Mouse (Mus musculus) limb, embryonic 15.5 days (tissue): ENCODE results near the gene Hbb-bt. TPM values are rescaled to one million over a fixed set of nuclear protein-coding genes. Genes with fewer than 3 reads are reported as not detected.
"Not testable (repeated sequence)": the region's sequence is repeated elsewhere in the genome, so short reads cannot be mapped to it uniquely, and the experiment has no call there.

Source experiments
- ATAC-seq: fragments of 200-750 bp; cut with Nextera tagmentation; 2 replicates; pipeline ENCODE4 v1.8.0; 2017; ENCODE audit warnings: low read depth, moderate TSS enrichment; ENCODE audit not compliant: insufficient number of reproducible peaks, low FRiP score, low TSS enrichment
- H3K27ac ChIP-seq: fragments of 300-500 bp; sonication (generic); 2 replicates; pipeline ENCODE4 v1.5.1; 2015; ENCODE audit warnings: moderate library complexity, mild to moderate bottlenecking, inconsistent platforms
- H3K27me3 ChIP-seq: fragments of 300-500 bp; sonication (generic); 2 replicates; pipeline ENCODE4 v1.6.1; 2015; ENCODE audit warnings: inconsistent platforms
- H3K36me3 ChIP-seq: fragments of 300-500 bp; sonication (generic); 2 replicates; pipeline ENCODE4 v1.6.1; 2015; ENCODE audit warnings: inconsistent platforms
- H3K4me1 ChIP-seq: fragments of 300-500 bp; sonication (generic); 2 replicates; pipeline ENCODE4 v1.6.1; 2015; ENCODE audit warnings: inconsistent platforms
- H3K4me2 ChIP-seq: fragments of 300-500 bp; sonication (generic); 2 replicates; pipeline ENCODE4 v1.6.1; 2015; ENCODE audit warnings: mild to moderate bottlenecking, inconsistent platforms
- H3K4me3 ChIP-seq: fragments of 300-500 bp; sonication (generic); 2 replicates; pipeline ENCODE4 v1.5.1; 2015; ENCODE audit warnings: mild to moderate bottlenecking, inconsistent platforms
- H3K9ac ChIP-seq: fragments of 300-500 bp; sonication (generic); 2 replicates; pipeline ENCODE4 v1.6.1; 2015; ENCODE audit warnings: inconsistent platforms
- H3K9me3 ChIP-seq: fragments of 300-500 bp; sonication (generic); 2 replicates; pipeline ENCODE4 v1.6.1; 2016; ENCODE audit warnings: inconsistent platforms
- WGBS: fragments of 180-500 bp; shearing (Covaris S2); methylation state at CpG from one replicate; pipeline ENCODE4 v1.1.7; 2015; 5-methylcytosine and 5-hydroxymethylcytosine counted together
- polyA plus RNA-seq: library from polyadenylated mRNA; unstranded; fragments of >200 nt; fragmentation: Nextera tagmentation; extraction: Ambion mirVana; gene quantifications from 2 replicates; pipeline ENCODE4 v1.2.1, GENCODE M21; 2015

Hbb-bt gene
- polyA plus RNA-seq, 1 experiment from 2014 or later: 3,951 TPM

DNA sequence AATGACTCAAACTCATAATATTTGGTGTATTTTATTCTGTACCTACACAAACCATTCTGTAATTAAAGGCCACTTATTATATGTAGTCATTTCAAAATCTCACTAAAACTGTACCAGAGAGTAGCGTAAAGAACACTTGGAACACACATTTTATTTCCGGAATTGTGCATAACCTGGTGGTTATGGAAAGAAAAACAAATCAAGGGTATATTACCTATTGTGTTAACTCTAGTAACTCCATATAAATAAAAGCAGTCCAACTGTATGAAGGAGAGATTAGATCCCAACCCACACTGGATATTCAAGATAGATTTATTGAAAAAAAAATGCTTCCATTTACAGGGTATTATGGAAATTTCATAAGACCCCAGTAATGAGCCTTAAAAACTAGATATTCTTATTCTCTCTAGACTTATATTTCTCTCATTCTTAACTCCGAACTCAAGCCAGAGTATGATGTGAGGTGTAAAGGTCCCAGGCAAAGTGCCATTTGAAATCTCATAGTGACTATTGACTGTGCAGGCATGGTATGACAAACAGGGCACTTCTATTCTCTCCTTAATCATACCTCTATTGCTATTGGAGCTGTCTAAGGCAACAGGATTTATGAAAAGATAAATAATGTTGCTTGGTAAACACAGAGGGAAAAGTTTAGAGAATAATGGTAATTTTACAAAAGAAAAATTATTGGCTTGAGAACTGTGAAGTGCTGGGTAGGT, 11.9 kb upstream of the Hbb-bt start:
- Histone ChIP-seq H3K27me3 (no peaks in the 10 kb centered on the region), H3K4me2 (no peak overlapping the region), H3K9ac (no peak overlapping the region), H3K27ac (no peak overlapping the region), H3K9me3 (no peaks in the 10 kb centered on the region), H3K4me3 (no peak overlapping the region), H3K4me1 (no peaks in the 10 kb centered on the region), H3K36me3 (no peaks in the 10 kb centered on the region)
- 91% methylated on average over 3 of the region's 3 CpGs for WGBS
- ATAC-seq: no peak

DNA sequence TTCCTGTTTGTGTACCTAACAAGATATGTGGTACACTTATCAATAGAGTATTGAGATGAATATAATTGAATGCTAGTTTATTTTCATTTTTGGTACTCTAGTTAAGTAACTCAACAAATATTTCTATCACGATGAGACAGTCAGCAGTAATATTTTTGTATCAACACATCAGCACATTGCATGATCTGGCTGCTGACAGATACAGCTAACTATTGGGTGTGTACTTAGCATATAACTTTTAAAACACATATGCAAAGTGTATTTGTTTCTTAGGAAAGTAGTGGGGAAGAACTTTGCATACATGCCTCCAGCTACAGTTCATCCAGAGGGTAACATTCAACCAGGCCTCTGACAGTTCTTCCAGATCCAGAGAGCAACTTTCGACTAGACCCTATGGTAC, 10.8 kb upstream of the Hbb-bt start:
- ATAC-seq: no peak
- no peaks in the 10 kb centered on the region for H3K36me3 ChIP-seq
- no peak overlapping the region for H3K27ac ChIP-seq
- no peaks in the 10 kb centered on the region for H3K4me1 ChIP-seq
- no peak overlapping the region for H3K9ac ChIP-seq
- no peak overlapping the region for H3K4me2 ChIP-seq
- WGBS: 81% methylated on average over 2 of the region's 2 CpGs
- H3K27me3 ChIP-seq: no peaks in the 10 kb centered on the region
- no peaks in the 10 kb centered on the region for H3K9me3 ChIP-seq
- H3K4me3 ChIP-seq: no peak overlapping the region

DNA sequence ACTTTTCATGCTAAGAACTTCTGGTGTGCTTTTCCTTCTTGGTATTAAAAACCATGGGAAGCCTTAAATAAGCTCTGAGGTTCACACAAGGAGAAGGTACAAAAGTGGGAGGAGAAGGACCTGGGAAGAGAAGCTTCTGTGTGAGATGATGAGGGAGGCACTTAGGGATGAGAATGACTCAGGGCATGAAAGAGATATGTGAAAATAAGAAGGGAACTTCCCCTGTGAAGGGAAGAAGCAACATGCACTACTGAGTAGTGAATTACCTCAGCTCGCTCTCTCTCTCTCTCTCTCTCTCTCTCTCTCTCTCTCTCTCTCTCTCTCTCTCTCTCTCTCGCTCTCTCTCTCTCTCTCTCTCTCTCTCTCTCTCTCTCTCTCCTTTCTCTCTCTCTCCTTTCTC, 1.3 kb upstream of the Hbb-bt start:
- not testable (repeated sequence) for ATAC-seq, H3K36me3 ChIP-seq, H3K27me3 ChIP-seq, H3K9ac ChIP-seq, H3K27ac ChIP-seq, H3K4me2 ChIP-seq, H3K4me3 ChIP-seq, H3K4me1 ChIP-seq, H3K9me3 ChIP-seq
- 57% methylated on average over 1 of the region's 2 CpGs for WGBS

DNA sequence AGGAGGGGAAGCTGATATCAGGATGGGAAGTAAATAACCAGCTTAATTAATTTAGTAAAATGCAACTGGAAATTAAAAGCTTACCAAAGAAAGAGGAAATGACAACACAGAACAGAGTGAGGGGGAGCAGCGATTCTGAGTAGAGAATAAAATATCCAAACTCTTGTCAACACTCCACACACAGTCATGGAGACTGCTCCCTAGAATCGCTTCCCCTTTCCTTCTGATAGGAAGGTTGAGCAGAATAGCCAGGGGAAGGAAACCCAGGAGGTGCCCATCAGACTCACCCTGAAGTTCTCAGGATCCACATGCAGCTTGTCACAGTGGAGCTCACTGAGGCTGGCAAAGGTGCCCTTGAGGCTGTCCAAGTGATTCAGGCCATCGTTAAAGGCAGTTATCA, 644 bp downstream of the Hbb-bt start:
- ATAC-seq, H3K27me3 ChIP-seq, H3K4me3 ChIP-seq, H3K4me1 ChIP-seq, H3K9me3 ChIP-seq, H3K4me2 ChIP-seq, H3K9ac ChIP-seq, H3K27ac ChIP-seq, H3K36me3 ChIP-seq: not testable (repeated sequence)
- no CpG with 5 or more reads among the region's 3 CpGs for WGBS

DNA sequence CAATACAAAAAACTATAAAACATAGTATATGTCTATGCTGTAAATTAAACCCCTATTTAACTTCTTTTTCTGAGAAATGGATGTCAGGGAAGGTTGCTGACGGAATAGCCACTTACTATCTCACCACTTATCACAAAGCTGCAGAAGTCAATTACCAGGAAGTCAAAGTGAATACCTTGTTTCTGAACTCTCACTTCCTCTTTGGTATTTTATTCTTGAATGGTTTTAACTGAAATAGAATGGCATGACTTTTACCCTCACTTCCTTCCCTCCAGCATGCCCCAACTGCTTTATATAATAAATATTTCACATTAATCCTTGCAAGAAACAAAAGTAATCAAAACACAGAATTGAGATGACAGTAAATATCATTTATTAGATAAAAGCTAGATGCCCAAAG, 1.6 kb downstream of the Hbb-bt start:
- ATAC-seq: no peak
- 69% methylated on average over 1 of the region's 1 CpGs for WGBS
- no peak overlapping the region for H3K4me3 ChIP-seq
- no peaks in the 10 kb centered on the region for H3K4me1 ChIP-seq
- H3K36me3 ChIP-seq: no peaks in the 10 kb centered on the region
- H3K27ac ChIP-seq: no peak overlapping the region
- no peaks in the 10 kb centered on the region for H3K27me3 ChIP-seq
- no peaks in the 10 kb centered on the region for H3K9me3 ChIP-seq
- no peak overlapping the region for H3K4me2 ChIP-seq
- no peak overlapping the region for H3K9ac ChIP-seq

DNA sequence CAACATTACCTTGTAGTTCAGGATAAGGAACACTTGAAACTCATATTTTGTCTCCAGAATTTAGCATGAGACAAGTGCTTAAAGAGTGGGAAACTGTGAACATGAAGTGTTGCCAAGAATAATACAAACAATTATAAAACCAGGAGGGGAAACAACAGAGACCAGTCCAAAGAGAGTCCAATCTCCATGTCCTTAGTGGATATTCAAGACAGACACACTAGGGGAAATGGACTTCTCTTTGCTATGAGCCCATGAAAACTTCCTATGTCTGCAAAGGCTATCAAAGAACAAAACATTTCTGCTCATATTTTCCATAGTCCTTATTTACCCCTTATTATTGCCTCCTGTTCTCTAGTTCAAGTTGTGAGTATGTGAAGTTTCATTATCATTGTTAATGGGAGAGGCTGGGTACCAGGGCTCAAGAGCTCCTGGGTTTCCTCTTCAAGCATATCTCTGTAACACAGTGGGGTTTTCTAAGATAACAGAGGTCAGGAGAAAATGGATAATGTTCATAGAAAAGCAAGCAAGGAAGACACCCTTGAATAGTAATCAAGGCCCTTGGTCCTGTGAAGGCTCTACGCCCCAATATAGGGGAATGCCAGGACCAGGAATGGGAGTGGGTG, 2.5 kb downstream of the Hbb-bt start:
- no peak for ATAC-seq
- no peaks in the 10 kb centered on the region for H3K4me1 ChIP-seq
- no peaks in the 10 kb centered on the region for H3K9me3 ChIP-seq
- H3K27me3 ChIP-seq: no peaks in the 10 kb centered on the region
- 86% methylated on average over 1 of the region's 1 CpGs for WGBS
- no peak overlapping the region for H3K4me2 ChIP-seq
- H3K27ac ChIP-seq: no peak overlapping the region
- no peak overlapping the region for H3K9ac ChIP-seq
- no peaks in the 10 kb centered on the region for H3K36me3 ChIP-seq
- H3K4me3 ChIP-seq: no peak overlapping the region

DNA sequence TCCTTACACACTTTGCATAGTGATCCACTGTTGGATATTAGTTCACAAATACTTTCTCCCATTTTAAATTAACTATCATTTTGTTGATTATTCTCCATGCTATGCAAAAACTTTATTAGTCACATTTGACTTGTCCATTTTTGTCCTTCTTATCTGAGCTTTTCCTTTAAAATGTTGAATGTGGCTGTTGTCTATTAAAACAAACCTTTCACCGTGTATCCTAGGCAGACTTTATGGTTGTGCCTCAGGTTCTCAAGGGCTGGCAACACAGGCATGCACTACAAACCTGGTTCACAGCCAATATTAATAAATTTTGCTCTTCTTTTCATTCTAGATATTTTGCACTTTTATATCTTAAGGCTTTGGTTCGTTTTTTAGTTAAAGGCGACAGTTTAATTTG, 3.0 kb downstream of the Hbb-bt start:
- H3K27me3 ChIP-seq: no peaks in the 10 kb centered on the region
- H3K4me1 ChIP-seq: no peaks in the 10 kb centered on the region
- H3K9me3 ChIP-seq: no peaks in the 10 kb centered on the region
- H3K4me2 ChIP-seq: no peak overlapping the region
- H3K4me3 ChIP-seq: no peak overlapping the region
- WGBS: 78% methylated on average over 3 of the region's 3 CpGs
- no peaks in the 10 kb centered on the region for H3K36me3 ChIP-seq
- no peak for ATAC-seq
- H3K9ac ChIP-seq: no peak overlapping the region
- no peak overlapping the region for H3K27ac ChIP-seq

DNA sequence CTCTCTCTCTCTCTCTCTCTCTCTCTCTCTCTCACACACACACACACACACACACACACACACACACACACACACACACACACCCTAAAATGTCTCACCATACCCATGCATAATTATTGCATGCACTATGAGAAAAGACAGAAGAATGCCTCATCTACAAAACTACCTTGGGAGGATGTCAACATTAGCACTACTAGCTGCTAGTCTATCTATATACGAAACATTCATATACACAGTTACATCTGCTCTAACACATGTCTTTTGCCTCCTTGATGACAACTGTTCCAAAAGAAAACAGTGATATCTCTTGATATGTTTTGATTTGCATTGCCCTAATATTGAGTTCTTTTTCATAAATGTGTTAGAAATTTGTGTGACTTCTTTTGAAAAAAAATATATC, 3.5 kb downstream of the Hbb-bt start:
- WGBS: 73% methylated on average over 1 of the region's 1 CpGs
- no peak for ATAC-seq
- no peaks in the 10 kb centered on the region for H3K36me3 ChIP-seq
- H3K9me3 ChIP-seq: no peaks in the 10 kb centered on the region
- H3K27ac ChIP-seq: no peak overlapping the region
- H3K4me3 ChIP-seq: no peak overlapping the region
- no peak overlapping the region for H3K9ac ChIP-seq
- no peaks in the 10 kb centered on the region for H3K4me1 ChIP-seq
- H3K27me3 ChIP-seq: no peaks in the 10 kb centered on the region
- no peak overlapping the region for H3K4me2 ChIP-seq

DNA sequence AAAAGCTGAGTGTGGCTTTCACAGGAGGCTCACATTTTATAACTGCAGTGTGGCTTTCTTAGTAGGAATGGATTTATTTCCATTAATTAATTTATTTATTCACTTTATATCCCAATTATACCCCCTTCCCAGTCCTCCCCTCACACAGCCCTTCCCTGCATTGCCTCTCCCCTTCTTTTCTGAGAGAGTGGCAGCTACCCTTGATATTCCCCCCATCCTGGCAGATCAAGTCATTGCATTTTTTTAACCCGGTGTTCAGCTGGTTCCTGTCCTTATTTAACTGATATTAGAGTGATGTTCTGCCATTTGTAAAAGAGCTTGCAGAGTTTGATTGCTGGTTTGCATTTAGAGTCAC, 4.0 kb downstream of the Hbb-bt start:
- WGBS: 71% methylated on average over 1 of the region's 1 CpGs
- Histone ChIP-seq H3K4me2 (no peak overlapping the region), H3K4me1 (no peaks in the 10 kb centered on the region), H3K27ac (no peak overlapping the region), H3K4me3 (no peak overlapping the region), H3K36me3 (no peaks in the 10 kb centered on the region), H3K27me3 (no peaks in the 10 kb centered on the region), H3K9ac (no peak overlapping the region), H3K9me3 (no peaks in the 10 kb centered on the region)
- no peak for ATAC-seq

DNA sequence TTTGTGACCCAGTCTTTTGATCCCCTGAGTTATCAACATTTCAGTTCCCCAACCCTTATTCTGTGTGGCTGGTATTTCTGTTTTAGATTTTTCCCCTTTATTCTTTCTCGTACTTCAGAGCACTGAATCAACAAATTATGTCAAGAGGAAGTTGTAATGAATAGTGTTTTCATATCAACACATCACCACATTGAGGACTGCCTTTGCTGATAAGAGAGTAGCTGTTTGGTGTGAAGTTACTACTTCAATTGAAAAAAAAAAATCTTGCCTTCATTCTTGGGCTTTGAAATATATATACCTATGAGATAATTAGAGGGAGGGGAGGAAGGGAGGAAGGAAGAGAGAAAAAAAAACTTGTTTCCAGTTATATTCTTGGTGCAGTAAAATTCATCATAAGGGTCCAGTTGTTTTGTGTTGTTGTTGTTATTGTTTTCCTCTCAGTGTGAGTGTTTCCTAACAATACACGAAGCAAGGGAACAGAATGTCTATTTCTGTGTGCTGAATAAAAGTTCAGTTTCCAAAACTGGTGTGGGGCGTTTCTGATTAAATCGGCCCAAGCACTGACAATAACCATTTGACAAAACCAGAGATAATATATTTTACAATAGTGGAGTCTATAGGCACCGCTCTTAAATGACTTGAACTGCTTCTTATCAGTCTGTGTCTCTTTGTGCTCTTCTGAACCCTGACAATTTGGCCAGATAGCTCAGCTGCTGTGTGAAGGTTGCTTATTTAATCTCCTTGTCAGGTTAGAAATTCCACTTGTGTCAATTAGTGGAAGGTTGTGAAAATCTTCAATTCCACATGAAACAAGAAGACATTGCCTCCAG, 4.6 kb downstream of the Hbb-bt start:
- H3K36me3 ChIP-seq: no peaks in the 10 kb centered on the region
- no peak overlapping the region for H3K9ac ChIP-seq
- no peak for ATAC-seq
- H3K4me3 ChIP-seq: no peak overlapping the region
- H3K9me3 ChIP-seq: no peaks in the 10 kb centered on the region
- no peaks in the 10 kb centered on the region for H3K27me3 ChIP-seq
- no peak overlapping the region for H3K4me2 ChIP-seq
- no peak overlapping the region for H3K27ac ChIP-seq
- 65% methylated on average over 5 of the region's 5 CpGs for WGBS
- H3K4me1 ChIP-seq: no peaks in the 10 kb centered on the region

DNA sequence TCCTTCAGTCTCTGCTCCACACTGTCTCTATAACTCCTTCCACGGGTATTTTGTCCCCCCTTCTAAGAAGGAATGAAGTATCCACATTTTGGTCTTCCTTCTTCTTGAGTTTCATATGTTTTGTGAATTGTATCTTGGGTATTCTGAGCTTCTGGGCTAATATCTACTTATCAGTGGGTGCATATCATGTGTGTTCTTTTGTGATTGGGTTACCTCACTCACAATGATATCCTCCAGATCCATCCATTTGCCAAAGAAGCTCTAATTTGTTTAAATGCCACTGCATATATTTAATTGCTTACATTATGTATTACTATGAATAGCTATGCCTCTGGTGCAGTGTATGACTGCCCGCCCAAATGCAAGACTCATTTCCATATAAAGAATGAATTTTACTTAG, 5.7 kb downstream of the Hbb-bt start:
- H3K36me3 ChIP-seq, H3K4me3 ChIP-seq, H3K4me2 ChIP-seq, H3K9ac ChIP-seq, H3K9me3 ChIP-seq, H3K27me3 ChIP-seq, H3K27ac ChIP-seq, ATAC-seq, H3K4me1 ChIP-seq: not testable (repeated sequence)
- 67% methylated on average over 2 of the region's 2 CpGs for WGBS

DNA sequence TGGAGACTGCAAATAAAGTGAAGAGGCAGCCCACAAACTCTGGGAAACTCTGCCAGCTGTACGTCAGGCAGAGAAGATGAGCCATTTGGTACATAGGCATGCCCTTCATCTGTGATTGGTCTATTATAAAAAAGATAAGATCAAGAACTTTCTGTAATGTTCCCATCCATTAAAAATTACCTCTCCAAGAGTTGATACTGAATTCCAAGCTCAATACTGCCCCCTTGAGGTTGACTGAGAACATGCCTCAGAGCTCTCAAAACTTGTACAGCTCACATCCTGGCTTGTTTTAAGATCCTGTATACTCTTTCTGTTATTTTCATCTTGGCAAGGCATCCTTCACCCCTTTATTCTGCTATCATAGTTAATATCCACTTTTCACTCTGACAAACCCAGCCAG, 6.9 kb downstream of the Hbb-bt start:
- no peak for ATAC-seq
- no peaks in the 10 kb centered on the region for H3K27me3 ChIP-seq
- no peaks in the 10 kb centered on the region for H3K9me3 ChIP-seq
- H3K4me1 ChIP-seq: no peaks in the 10 kb centered on the region
- H3K9ac ChIP-seq: no peak overlapping the region
- no peak overlapping the region for H3K4me2 ChIP-seq
- no peak overlapping the region for H3K4me3 ChIP-seq
- H3K27ac ChIP-seq: no peak overlapping the region
- WGBS: 63% methylated on average over 1 of the region's 1 CpGs
- H3K36me3 ChIP-seq: no peaks in the 10 kb centered on the region
